In genomic region chr10:8174230-8174629, GRCm38 (mm10) we compare ENCODE assay signal across 12 mouse cellular contexts.
DNase-seq lines count a peak whose midpoint lies in the region; ATAC-seq lines count a peak whose summit lies in the region.
"Had no signal": no experiment of that assay in that cellular context is flagged by ENCODE, and none has a peak within 500 bp of the region (broad histone marks: within the 10 kb centered on the region; RNA-seq: fewer than 3 reads in every experiment).

No protein-coding gene starts in this region.

- H3K9ac ChIP-seq in forebrain, embryonic 13.5 days: no peak overlapping the region

- H3K27me3 ChIP-seq in forebrain, embryonic 13.5 days: no peaks in the 10 kb centered on the region

- no peaks in the 10 kb centered on the region for H3K36me3 ChIP-seq in forebrain, embryonic 13.5 days (ENCODE audit: poor library complexity, severe bottlenecking)

- peak; percentile 85 for ATAC-seq in forebrain, embryonic 13.5 days

- no peak overlapping the region for H3K4me3 ChIP-seq in forebrain, embryonic 13.5 days

- intact Hi-C loops in left cerebral cortex, postnatal 4 days (cut with DNase I): no loop called here

- no peak overlapping the region for H3K27ac ChIP-seq in forebrain, embryonic 13.5 days

- peak; percentile 32 to 40 for DNase-seq in left cerebral cortex, adult 9 months (ENCODE audit: low spot score in 2 of 2)
- DNase-seq in left cerebral cortex, postnatal 4 days: no peak
- DNase-seq in adipocyte (ENCODE audit: low spot score) (peak; percentile 1), MN1 (ENCODE audit: low spot score) (no peak)
- DNase-seq in mesoderm, embryonic 11.5 days (ENCODE audit: low read depth, low spot score): peak; percentile 29
- DNase-seq in spleen, adult 12 weeks (ENCODE audit: low spot score): no peak
- DNase-seq in spleen, postnatal 14 days (ENCODE audit: low spot score in 2 of 2): no peak
- DNase-seq: adrenal gland, postnatal 36 days; cerebellum, adult 2 months had no signal

- 28% methylated on average over 7 of the region's 7 CpGs for WGBS in forebrain, embryonic 13.5 days

- 0 out of 2 replicates have a peak overlapping the region, but pooled peaks have one; percentile 7 for H3K4me2 ChIP-seq in forebrain, embryonic 13.5 days
- H3K4me2 ChIP-seq: heart, embryonic 11.5 days; liver, embryonic 11.5 days had no signal

- H3K9me3 ChIP-seq in forebrain, embryonic 13.5 days (replicated peaks): peaks cover 11% of the 10 kb centered on the region

- H3K4me1 ChIP-seq in forebrain, embryonic 13.5 days: peaks cover 31% of the 10 kb centered on the region

Comparison
In these comparisons a context has a peak if more than half of its experiments do, and no peak if none do; other contexts are left out.
1. DNase-seq: peak in left cerebral cortex, adult 9 months (2 of 2), adipocyte (single experiment) and mesoderm, embryonic 11.5 days (single experiment); none in left cerebral cortex, postnatal 4 days (single experiment), spleen, adult 12 weeks (single experiment), spleen, postnatal 14 days (0 of 2) and MN1 (single experiment).